Mouse (Mus musculus): ENCODE data around the gene Dct. TPM values are rescaled to one million over a fixed set of nuclear protein-coding genes. Genes with fewer than 3 reads are reported as not detected.
A peak's percentile ranks its signal among the peaks of the same experiment; 100 is the strongest.

Dct gene
- polyA plus RNA-seq, 1 experiment = 0.63 TPM

GRCm38 (mm10) chr14:118050431-118050830 lies 1.6 kb downstream of the Dct start:
- no peak overlapping the region for H3K4me3 ChIP-seq (ENCODE audit: insufficient read depth, low read length)
- H3K27ac ChIP-seq (ENCODE audit: insufficient read depth, low read length) = no peak overlapping the region
- TF ChIP-seq CTCF (IDR thresholded peaks at IDR 0.05; ENCODE audit: extremely low read depth, insufficient read depth, low read length) = no peak
- no peak for TF ChIP-seq POLR2A (IDR thresholded peaks at IDR 0.05; ENCODE audit: extremely low read depth, insufficient read depth, low read length)
- no peaks in the 10 kb centered on the region for H3K4me1 ChIP-seq (ENCODE audit: control insufficient read depth, insufficient read depth, low read length)

- no peak for TF ChIP-seq CTCF (IDR thresholded peaks at IDR 0.05; ENCODE audit: extremely low read depth, insufficient read depth, low read length)
- no peak for TF ChIP-seq POLR2A (IDR thresholded peaks at IDR 0.05; ENCODE audit: extremely low read depth, insufficient read depth, low read length)
- Histone ChIP-seq H3K27ac (ENCODE audit: insufficient read depth, low read length) (no peak overlapping the region), H3K4me1 (ENCODE audit: control insufficient read depth, insufficient read depth, low read length) (no peaks in the 10 kb centered on the region), H3K4me3 (ENCODE audit: insufficient read depth, low read length) (no peak overlapping the region)
These were observed 2.3 kb downstream of the Dct start for GRCm38 (mm10) chr14:118049648-118050238.

- Histone ChIP-seq H3K4me1 (ENCODE audit: control insufficient read depth, insufficient read depth, low read length) (no peaks in the 10 kb centered on the region), H3K27ac (ENCODE audit: insufficient read depth, low read length) (no peak overlapping the region), H3K4me3 (ENCODE audit: insufficient read depth, low read length) (no peak overlapping the region)
- TF ChIP-seq POLR2A (IDR thresholded peaks at IDR 0.05; ENCODE audit: extremely low read depth, insufficient read depth, low read length) = no peak
- TF ChIP-seq CTCF (IDR thresholded peaks at IDR 0.05; ENCODE audit: extremely low read depth, insufficient read depth, low read length) = 0 out of 2 replicates have a peak, but pooled peaks have one; percentile 4
These were observed 9.1 kb downstream of the Dct start for GRCm38 (mm10) chr14:118042963-118043362.

- Histone ChIP-seq H3K4me3 (ENCODE audit: insufficient read depth, low read length) (no peak overlapping the region), H3K4me1 (ENCODE audit: control insufficient read depth, insufficient read depth, low read length) (no peaks in the 10 kb centered on the region), H3K27ac (ENCODE audit: insufficient read depth, low read length) (no peak overlapping the region)
- TF ChIP-seq POLR2A (IDR thresholded peaks at IDR 0.05; ENCODE audit: extremely low read depth, insufficient read depth, low read length) (no peak), CTCF (IDR thresholded peaks at IDR 0.05; ENCODE audit: extremely low read depth, insufficient read depth, low read length) (no peak)
These were observed 9.8 kb downstream of the Dct start for GRCm38 (mm10) chr14:118042066-118042762.

- H3K27ac ChIP-seq (ENCODE audit: insufficient read depth, low read length) = no peak overlapping the region
These were observed 11.3 kb downstream of the Dct start for GRCm38 (mm10) chr14:118040550-118041250.

GRCm38 (mm10) chr14:118039074-118039473 lies 13.0 kb downstream of the Dct start:
- no peak overlapping the region for H3K27ac ChIP-seq (ENCODE audit: insufficient read depth, low read length)
- TF ChIP-seq POLR2A (IDR thresholded peaks at IDR 0.05; ENCODE audit: extremely low read depth, insufficient read depth, low read length) (no peak), CTCF (IDR thresholded peaks at IDR 0.05; ENCODE audit: extremely low read depth, insufficient read depth, low read length) (no peak)
- no peak overlapping the region for H3K4me3 ChIP-seq (ENCODE audit: insufficient read depth, low read length)
- H3K4me1 ChIP-seq (ENCODE audit: control insufficient read depth, insufficient read depth, low read length) = no peaks in the 10 kb centered on the region

More at GRCm38 (mm10) chr14:118040550-118041250, 11.3 kb downstream of the Dct start:
- Histone ChIP-seq H3K4me1 (ENCODE audit: control insufficient read depth, insufficient read depth, low read length) (no peaks in the 10 kb centered on the region), H3K4me3 (ENCODE audit: insufficient read depth, low read length) (no peak overlapping the region)
- TF ChIP-seq POLR2A (IDR thresholded peaks at IDR 0.05; ENCODE audit: extremely low read depth, insufficient read depth, low read length) = no peak
- no peak for TF ChIP-seq CTCF (IDR thresholded peaks at IDR 0.05; ENCODE audit: extremely low read depth, insufficient read depth, low read length)

- TF ChIP-seq CTCF (IDR thresholded peaks at IDR 0.05; ENCODE audit: extremely low read depth, insufficient read depth, low read length) = no peak
- TF ChIP-seq POLR2A (IDR thresholded peaks at IDR 0.05; ENCODE audit: extremely low read depth, insufficient read depth, low read length) = no peak
- H3K27ac ChIP-seq (ENCODE audit: insufficient read depth, low read length) = no peak overlapping the region
- H3K4me3 ChIP-seq (ENCODE audit: insufficient read depth, low read length) = no peak overlapping the region
- H3K4me1 ChIP-seq (ENCODE audit: control insufficient read depth, insufficient read depth, low read length) = no peaks in the 10 kb centered on the region
These were observed 24.5 kb downstream of the Dct start for GRCm38 (mm10) chr14:118027564-118027963.

- H3K4me3 ChIP-seq (ENCODE audit: insufficient read depth, low read length) = no peak overlapping the region
- no peaks in the 10 kb centered on the region for H3K4me1 ChIP-seq (ENCODE audit: control insufficient read depth, insufficient read depth, low read length)
- TF ChIP-seq CTCF (IDR thresholded peaks at IDR 0.05; ENCODE audit: extremely low read depth, insufficient read depth, low read length) (no peak), POLR2A (IDR thresholded peaks at IDR 0.05; ENCODE audit: extremely low read depth, insufficient read depth, low read length) (no peak)
- no peak overlapping the region for H3K27ac ChIP-seq (ENCODE audit: insufficient read depth, low read length)
These were observed 30.0 kb downstream of the Dct start for GRCm38 (mm10) chr14:118021867-118022543.

- H3K4me3 ChIP-seq (ENCODE audit: insufficient read depth, low read length) = no peak overlapping the region
- H3K27ac ChIP-seq (ENCODE audit: insufficient read depth, low read length) = no peak overlapping the region
- TF ChIP-seq CTCF (IDR thresholded peaks at IDR 0.05; ENCODE audit: extremely low read depth, insufficient read depth, low read length) = no peak
These were observed 32.7 kb downstream of the Dct start for GRCm38 (mm10) chr14:118019314-118019713.

More at GRCm38 (mm10) chr14:118019314-118019713, 32.7 kb downstream of the Dct start:
- H3K4me1 ChIP-seq (ENCODE audit: control insufficient read depth, insufficient read depth, low read length) = no peaks in the 10 kb centered on the region
